Mouse (Mus musculus): ENCODE data around the gene Atp13a4.

The Atp13a4 gene

GRCm38 (mm10) chr16:29544829-29545228 is at the start of gene Atp13a4:
Atp13a4 (minus strand) TSS chr16:29544864.
- no peak for DNase-seq (ENCODE audit: low read depth)

DNA sequence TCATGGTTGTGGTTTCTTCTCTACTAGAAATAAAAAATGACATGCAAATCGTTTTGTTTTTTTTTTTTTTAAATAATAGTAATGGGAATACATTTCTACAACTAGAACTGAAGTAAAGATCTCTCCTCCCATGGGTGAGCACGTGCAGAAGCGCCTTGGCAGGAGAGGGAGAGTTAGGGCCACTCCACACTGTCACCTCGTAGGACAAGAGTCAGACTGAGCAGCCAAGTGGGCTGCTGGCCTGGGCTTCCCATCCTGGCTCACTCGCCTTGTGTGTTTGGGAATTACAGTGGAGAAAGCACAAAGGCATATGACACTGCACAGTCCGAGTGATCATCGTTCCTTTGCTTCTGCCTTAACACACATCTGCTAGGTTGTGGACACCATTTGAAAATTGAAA is 47.5 kb upstream of the Atp13a4 start:
- DNase-seq (ENCODE audit: low read depth), result no peak

DNA sequence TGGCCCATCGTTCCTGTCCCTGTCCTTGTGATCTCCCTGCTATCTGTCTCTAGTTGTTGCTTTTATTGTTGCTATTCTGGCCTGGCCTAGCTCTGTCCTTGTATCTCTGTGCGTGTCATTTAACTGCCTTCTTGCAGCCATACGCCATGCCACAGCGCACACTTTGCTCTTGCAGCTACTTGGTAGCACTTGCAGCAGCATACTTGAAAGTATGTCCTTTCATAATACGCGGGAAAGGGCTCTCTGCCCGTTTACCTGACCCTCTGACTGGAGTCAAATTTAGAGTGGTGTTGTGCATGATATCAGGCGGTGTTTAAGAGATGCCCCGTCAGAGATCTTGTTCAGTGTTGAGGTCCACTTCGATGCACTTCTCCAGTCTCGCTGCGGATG is 35.1 kb upstream of the Atp13a4 start:
- DNase-seq (ENCODE audit: low read depth), result peak; percentile 8

- peak; percentile 87 for DNase-seq (ENCODE audit: low read depth)
These were observed 34.6 kb upstream of the Atp13a4 start, which contains the start of gene Opa1 for GRCm38 (mm10) chr16:29579167-29579786. Opa1 (plus strand) TSS chr16:29579334.

GRCm38 (mm10) chr16:29575620-29576019 is 31.0 kb upstream of the Atp13a4 start:
- no peak for DNase-seq (ENCODE audit: low read depth)

- no peak for DNase-seq (ENCODE audit: low read depth)
These were observed 29.3 kb upstream of the Atp13a4 start for GRCm38 (mm10) chr16:29574013-29574412.

DNA sequence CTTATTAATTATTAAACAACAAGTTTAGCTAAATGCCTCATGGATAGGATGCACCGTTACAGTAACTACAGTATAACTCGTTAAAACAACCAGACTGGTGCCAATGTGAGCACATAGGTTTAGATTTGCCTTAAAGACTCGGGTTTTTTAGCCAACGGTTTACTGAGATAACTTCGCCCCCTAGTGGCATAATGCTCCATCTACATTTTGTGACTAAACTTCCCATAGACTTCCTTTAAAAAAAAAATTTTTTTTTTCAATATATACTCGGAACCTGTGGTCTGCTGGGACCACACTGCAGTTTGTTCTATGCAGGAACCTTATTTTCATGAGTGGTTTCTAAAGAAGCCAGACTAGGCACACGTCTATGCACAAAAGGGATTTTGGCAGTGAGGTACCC is 16.2 kb upstream of the Atp13a4 start:
- peak; percentile 27 for DNase-seq (ENCODE audit: low read depth)

DNA sequence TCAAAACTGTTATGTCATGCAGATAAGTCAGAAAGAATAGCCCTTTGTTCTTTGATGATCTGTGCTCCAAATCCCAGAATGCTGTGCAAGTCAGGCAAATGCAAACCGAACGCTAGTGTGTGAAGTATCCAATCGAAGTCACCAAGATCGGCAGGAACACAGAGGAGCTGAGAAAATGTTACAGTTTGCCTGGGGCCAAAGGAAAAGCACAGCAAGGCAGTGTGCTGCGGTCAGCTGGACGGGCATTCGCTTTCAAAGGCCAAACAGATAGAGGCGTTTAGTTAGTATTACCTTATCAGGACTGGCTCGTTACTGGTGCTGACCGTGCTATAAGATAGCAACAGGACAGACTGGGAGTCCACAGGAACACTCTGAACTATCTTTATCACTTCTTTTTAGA is 15.8 kb upstream of the Atp13a4 start:
- DNase-seq (ENCODE audit: low read depth), result no peak

DNA sequence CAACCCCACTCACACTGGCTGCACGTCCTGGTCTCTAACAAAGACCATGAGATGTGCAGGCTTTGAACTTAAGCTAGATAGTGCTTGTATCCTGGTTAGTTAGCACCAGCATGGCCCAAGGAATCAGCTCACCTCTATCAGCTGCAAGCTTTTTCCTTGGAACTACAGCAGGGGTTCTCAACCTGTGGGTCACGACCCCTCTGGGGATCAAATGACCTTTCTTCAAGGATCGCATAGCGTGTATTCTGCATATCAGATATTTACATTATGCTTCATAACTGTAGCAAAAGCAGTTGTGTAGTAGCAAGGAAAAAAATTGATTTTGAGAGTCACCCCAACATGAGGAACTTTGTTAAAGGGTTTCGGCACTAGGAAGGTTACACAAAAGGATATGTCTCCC is 15.0 kb upstream of the Atp13a4 start:
- DNase-seq (ENCODE audit: low read depth), result no peak

DNA sequence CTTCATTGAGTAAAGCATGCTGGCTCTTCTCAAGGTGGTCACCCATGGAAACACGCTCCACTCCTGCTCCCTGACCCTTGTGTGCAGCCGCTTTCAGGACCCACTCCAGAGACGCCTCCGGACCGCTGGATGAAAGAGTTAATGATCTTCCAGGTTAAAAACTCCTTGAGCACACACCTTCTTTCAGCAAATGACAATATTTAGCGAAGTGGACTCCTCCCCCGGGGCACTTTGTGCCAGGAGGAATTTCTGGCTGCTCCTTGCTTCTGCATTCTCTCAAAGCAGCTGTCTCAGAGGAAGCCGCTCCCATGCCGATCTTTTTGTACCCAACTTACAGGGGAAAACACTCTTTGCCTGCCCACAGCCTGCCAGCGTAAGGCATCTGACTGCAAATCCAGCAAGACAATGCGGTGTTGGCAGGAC is 3.4 kb downstream of the Atp13a4 start:
- DNase-seq (ENCODE audit: low read depth), result no peak

- DNase-seq (ENCODE audit: low read depth), result no peak
These were observed 4.8 kb downstream of the Atp13a4 start for GRCm38 (mm10) chr16:29539906-29540305.

GRCm38 (mm10) chr16:29536411-29537204 is 8.1 kb downstream of the Atp13a4 start:
- no peak for DNase-seq (ENCODE audit: low read depth)

DNA sequence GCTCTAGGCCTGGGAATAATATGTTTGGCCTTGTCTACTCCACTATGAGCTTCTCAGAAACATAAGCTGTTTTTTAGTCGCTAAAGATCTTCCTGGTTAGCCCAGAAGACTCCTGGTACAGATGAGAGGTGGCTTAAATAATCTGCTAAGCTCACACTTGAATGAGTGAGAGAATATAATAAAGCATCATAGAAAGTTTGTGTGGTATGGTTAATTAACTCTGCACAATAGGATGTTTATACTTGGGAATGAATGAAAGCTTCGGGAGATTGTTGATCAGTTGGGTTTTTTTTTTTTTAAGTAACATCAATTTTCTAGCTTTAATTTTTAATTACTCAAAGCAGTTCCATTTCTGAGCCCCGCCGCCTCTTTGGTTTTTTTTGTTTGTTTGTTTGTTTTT is 8.8 kb downstream of the Atp13a4 start:
- DNase-seq (ENCODE audit: low read depth), result no peak

DNA sequence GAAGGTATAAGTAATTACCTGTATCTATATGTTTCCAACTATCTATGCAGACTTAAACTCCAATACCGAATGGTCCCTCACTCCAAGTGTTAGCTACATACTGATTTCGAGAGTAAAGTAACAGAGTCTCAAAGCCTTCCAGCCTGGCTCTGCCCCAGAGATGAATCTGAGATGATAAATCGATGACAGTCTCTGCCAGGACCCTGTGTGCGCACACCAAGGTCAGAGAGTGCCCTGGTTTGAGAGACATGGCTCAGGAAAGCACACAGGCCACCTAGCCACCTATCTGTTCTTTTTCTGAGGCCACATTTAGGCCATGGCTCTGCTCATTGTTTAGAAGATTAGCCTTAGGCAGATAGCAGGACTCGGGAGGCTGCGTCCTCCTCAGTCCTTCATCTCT is 11.0 kb downstream of the Atp13a4 start:
- DNase-seq (ENCODE audit: low read depth), result no peak

DNA sequence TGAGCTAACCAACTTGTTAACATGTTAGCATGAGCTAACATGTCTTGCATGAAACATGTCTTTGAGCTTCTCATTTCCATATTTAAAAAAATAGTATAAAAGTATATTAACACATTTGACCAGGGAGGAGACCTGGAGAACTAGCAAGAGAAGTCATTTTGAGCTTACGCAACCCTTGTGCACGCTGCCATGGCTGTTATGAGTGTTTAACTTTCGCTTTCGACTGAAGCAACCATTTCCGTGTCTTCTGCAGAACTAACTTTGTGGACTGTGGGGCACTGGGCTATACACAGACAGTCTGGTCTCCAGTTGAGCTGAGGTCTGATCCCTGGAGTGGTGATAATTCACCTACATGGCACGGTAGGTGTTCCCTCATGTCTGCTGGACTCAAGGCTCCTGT is 17.6 kb downstream of the Atp13a4 start:
- DNase-seq (ENCODE audit: low read depth), result no peak

GRCm38 (mm10) chr16:29526585-29526984 is 18.1 kb downstream of the Atp13a4 start:
- no peak for DNase-seq (ENCODE audit: low read depth)

DNA sequence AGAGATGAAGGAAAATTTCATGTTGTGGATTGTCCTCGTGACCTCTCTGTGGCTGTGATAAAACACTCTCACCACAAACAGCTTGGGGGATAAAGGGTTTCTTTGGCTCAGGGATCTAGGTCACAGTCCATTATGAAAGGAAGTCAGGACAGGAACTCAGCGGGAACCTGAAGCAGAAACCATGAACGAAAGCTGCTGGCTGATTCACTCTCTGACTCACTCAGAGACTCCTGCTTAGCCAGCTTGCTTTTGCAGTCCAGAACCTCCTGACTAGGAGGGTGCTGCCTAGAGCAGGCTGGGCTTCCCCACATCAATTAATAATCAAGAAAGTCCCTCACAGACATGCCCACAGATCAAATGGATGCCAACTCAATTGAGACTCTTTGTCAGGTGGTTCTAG is 32.2 kb downstream of the Atp13a4 start:
- no peak for DNase-seq (ENCODE audit: low read depth)

DNA sequence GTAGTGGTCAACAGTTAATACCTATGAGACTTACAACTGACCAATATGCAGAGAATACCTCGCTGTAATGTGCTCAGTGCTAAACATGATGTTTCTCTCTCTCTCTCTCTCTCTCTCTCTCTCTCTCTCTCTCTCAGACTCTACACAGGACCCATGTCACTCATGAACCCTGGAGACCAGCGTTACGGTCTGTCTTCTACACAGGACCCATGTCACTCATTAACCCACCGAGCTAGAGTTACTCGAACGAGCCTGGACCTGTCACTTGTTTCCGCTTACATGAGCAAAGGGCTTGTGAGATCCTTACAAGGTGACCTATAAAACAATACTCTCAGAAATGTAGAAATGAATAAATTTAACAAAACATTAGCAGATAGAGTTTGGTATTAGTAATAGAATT is 33.9 kb downstream of the Atp13a4 start:
- no peak for DNase-seq (ENCODE audit: low read depth)

DNA sequence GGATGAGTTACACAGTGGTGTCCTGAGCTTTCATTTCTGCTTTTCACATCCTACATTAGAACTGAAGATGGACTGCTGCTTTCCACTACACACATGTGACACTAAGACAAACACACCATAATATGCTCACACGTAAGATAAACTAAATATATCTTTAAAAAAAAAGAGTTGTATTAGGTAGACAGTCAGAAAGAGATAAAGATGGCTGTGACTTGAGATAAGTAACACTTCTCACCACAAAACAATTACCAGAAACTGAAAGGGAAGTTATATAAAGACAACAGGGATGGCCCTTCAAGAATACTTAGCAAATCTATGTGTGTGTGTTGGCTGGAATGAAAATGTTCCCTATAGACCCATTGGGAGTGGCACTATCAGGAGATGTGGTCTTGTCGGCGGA is 34.8 kb downstream of the Atp13a4 start:
- no peak for DNase-seq (ENCODE audit: low read depth)

DNA sequence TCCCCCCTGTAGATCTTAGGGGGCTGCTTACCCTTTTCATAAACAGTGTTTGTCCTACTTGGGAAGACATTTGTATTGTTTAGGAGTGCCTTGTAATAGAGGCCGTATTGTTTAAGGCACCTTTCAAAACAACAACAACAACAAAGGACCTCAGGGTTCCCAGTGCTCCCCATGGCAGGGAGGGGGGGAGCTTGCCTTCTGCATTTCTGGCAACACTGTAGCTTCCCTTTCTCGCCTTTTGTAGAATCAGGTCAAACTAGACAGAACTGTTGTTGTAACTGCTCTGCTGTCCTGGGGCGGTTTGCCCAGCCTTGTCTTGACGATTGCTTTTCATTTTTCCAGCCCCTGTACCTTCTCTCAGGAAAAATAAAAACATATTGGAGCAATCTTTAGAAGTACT is 40.0 kb downstream of the Atp13a4 start:
- no peak for DNase-seq (ENCODE audit: low read depth)

DNA sequence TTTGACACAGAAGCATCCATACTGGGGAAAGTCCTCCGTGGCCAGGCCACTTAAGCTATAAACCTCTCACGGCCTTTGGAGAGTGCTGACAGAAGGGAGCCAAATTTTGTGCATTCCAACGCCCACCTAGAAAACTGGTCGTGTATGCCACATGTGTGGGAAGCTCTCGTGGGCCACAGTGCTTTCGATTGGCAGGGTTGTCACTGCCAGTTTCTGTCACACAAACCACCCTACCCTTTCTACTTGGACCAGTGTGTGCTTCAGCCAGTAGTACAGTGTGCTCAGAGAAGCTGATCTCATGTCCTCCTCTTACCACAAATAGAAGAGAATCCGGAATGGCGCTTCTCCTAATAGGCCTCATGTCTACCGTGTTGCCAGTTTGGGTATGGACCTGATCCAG is 40.5 kb downstream of the Atp13a4 start:
- no peak for DNase-seq (ENCODE audit: low read depth)

- DNase-seq (ENCODE audit: low read depth), result no peak
These were observed 53.6 kb downstream of the Atp13a4 start for GRCm38 (mm10) chr16:29491031-29491430.

GRCm38 (mm10) chr16:29481439-29481838 is 63.2 kb downstream of the Atp13a4 start:
- no peak for DNase-seq (ENCODE audit: low read depth)

DNA sequence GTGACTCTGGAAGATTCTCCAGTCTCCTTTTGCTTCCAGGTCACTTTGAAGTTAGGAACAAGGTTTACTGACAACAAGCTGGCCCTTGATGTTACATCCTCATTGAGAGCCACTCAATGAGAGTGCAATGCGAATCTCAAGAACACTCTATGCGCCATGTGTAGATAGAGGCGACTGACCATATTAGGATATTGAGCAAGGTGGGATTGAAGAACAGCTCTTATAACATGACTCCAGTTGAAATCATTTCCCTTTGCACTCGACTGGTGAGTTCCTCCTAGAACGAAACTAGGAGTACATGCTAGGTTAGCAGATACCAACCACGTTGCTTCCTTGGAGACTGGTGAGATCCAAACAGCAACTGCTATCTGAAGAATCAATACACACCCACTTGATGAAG is 64.3 kb downstream of the Atp13a4 start:
- DNase-seq (ENCODE audit: low read depth), result no peak
